Mouse (Mus musculus): ENCODE data around the gene Olfr51. TPM values are rescaled to one million over a fixed set of nuclear protein-coding genes. Genes with fewer than 3 reads are reported as not detected.
A peak's percentile ranks its signal among the peaks of the same experiment; 100 is the strongest.
"Not testable (repeated sequence)": the region's sequence is repeated elsewhere in the genome, so short reads cannot be mapped to it uniquely, and the experiment has no call there.

Olfr51 gene
- total RNA-seq (2021), result not detected
- long read RNA-seq, experiment 1, result 0 reads
- long read RNA-seq, experiment 2, result 0 reads

GRCm38 (mm10) chr11:51003296-51003695 lies at the start of gene Olfr51:
Gene Olfr51, plus strand, starts transcription at chr11:51003596.
- DNase-seq, result no peak

- no peak for DNase-seq
Observed at GRCm38 (mm10) chr11:50953665-50954064, 49.7 kb upstream of the Olfr51 start, which contains the start of gene Prop1. Gene Prop1, minus strand, starts transcription at chr11:50953765.

- no peak for DNase-seq
Observed at GRCm38 (mm10) chr11:50964886-50965285, 38.5 kb upstream of the Olfr51 start.

- no peak for DNase-seq
Observed at GRCm38 (mm10) chr11:50966230-50966629, 37.2 kb upstream of the Olfr51 start, which contains the start of gene Olfr1378. Gene Olfr1378, plus strand, starts transcription at chr11:50966530.

GRCm38 (mm10) chr11:50977216-50977615 lies 26.2 kb upstream of the Olfr51 start:
- peak; percentile 46 for DNase-seq

- no peak for DNase-seq
Observed at GRCm38 (mm10) chr11:50981667-50982066, 21.7 kb upstream of the Olfr51 start, which contains the start of gene Olfr1377. Gene Olfr1377, plus strand, starts transcription at chr11:50981967.

- peak; percentile 92 for DNase-seq
Observed at GRCm38 (mm10) chr11:51011821-51012220, 8.4 kb downstream of the Olfr51 start.

GRCm38 (mm10) chr11:51013936-51014335 lies 10.5 kb downstream of the Olfr51 start, which contains the start of gene Olfr54:
Gene Olfr54, plus strand, starts transcription at chr11:51014236.
- no peak for DNase-seq

GRCm38 (mm10) chr11:51016341-51016740 lies 12.9 kb downstream of the Olfr51 start:
- DNase-seq, result no peak

GRCm38 (mm10) chr11:51026811-51027210 lies 23.4 kb downstream of the Olfr51 start:
- DNase-seq, result not testable (repeated sequence)

GRCm38 (mm10) chr11:51029381-51029780 lies 26.0 kb downstream of the Olfr51 start:
- DNase-seq, result not testable (repeated sequence)

GRCm38 (mm10) chr11:51030225-51030624 lies 26.8 kb downstream of the Olfr51 start:
- DNase-seq, result no peak

- peak; percentile 39 for DNase-seq
Observed at GRCm38 (mm10) chr11:51032851-51033250, 29.5 kb downstream of the Olfr51 start.

GRCm38 (mm10) chr11:51034141-51034540 lies 30.7 kb downstream of the Olfr51 start:
- DNase-seq, result not testable (repeated sequence)

GRCm38 (mm10) chr11:51035951-51036350 lies 32.6 kb downstream of the Olfr51 start:
- peak; percentile 88 for DNase-seq

GRCm38 (mm10) chr11:51044776-51045175 lies 41.4 kb downstream of the Olfr51 start:
- not testable (repeated sequence) for DNase-seq

GRCm38 (mm10) chr11:51047809-51048208 lies 44.4 kb downstream of the Olfr51 start, which contains the start of gene Olfr1375:
Gene Olfr1375, plus strand, starts transcription at chr11:51048109.
- DNase-seq, result not testable (repeated sequence)

GRCm38 (mm10) chr11:51051678-51052077 lies 48.3 kb downstream of the Olfr51 start:
- no peak for DNase-seq

- peak; percentile 18 for DNase-seq
Observed at GRCm38 (mm10) chr11:51053230-51053629, 49.8 kb downstream of the Olfr51 start.

- peak; percentile 79 for DNase-seq
Observed at GRCm38 (mm10) chr11:51059151-51059571, 55.8 kb downstream of the Olfr51 start, which contains the start of gene Zfp354a. Gene Zfp354a, plus strand, starts transcription at chr11:51059257.
